Mouse (Mus musculus): ENCODE results near the gene Mansc1. TPM values are rescaled to one million over a fixed set of nuclear protein-coding genes. Genes with fewer than 3 reads are reported as not detected.
"Not testable (repeated sequence)": the region's sequence is repeated elsewhere in the genome, so short reads cannot be mapped to it uniquely, and the experiment has no call there.

The Mansc1 gene
- 0.54 and 0.64 TPM in 2 replicates for polyA plus RNA-seq (2015; fragmentation: Nextera tagmentation; extraction: Ambion mirVana)

- peaks cover 10% of the 10 kb centered on the region for H3K4me1 ChIP-seq (replicated peaks)
- no peak for DNase-seq
- no peak for ATAC-seq (ENCODE audit: low read depth)
- H3K27ac ChIP-seq, result no peak within 1 kb of the TSS
- peak within 1 kb of the TSS; percentile 79 for H3K4me2 ChIP-seq
- H3K36me3 ChIP-seq, result no peaks in the 10 kb centered on the region
- H3K9ac ChIP-seq, result peak within 1 kb of the TSS; percentile 62
- 2% methylated on average over 46 of the region's 46 CpGs for WGBS (ENCODE audit: insufficient replicate concordance)
- no peaks in the 10 kb centered on the region for H3K9me3 ChIP-seq (replicated peaks)
- peaks cover 27% of the 10 kb centered on the region for H3K27me3 ChIP-seq
- peak within 1 kb of the TSS; percentile 61 for H3K4me3 ChIP-seq (replicated peaks)
Measured at GRCm38 (mm10) chr6:134631947-134632687, at the start of gene Mansc1. TSS of gene Mansc1 (minus strand) at chr6:134632488.

GRCm38 (mm10) chr6:134679330-134679729, 47.0 kb upstream of the Mansc1 start:
- not testable (repeated sequence) for H3K27ac ChIP-seq; DNase-seq; H3K27me3 ChIP-seq; H3K9ac ChIP-seq; H3K9me3 ChIP-seq (replicated peaks); H3K4me3 ChIP-seq (replicated peaks); ATAC-seq (ENCODE audit: low read depth); H3K4me2 ChIP-seq; H3K36me3 ChIP-seq
- WGBS (ENCODE audit: insufficient replicate concordance), result 55% methylated on average over 4 of the region's 4 CpGs
- H3K4me1 ChIP-seq (replicated peaks), result peaks cover 17% of the 10 kb centered on the region

GRCm38 (mm10) chr6:134678037-134678436, 45.7 kb upstream of the Mansc1 start:
- Histone ChIP-seq H3K4me1 (replicated peaks) (peaks cover 17% of the 10 kb centered on the region), H3K9ac (no peak overlapping the region), H3K36me3 (no peaks in the 10 kb centered on the region), H3K9me3 (replicated peaks) (no peaks in the 10 kb centered on the region), H3K4me3 (replicated peaks) (no peak overlapping the region), H3K27me3 (no peaks in the 10 kb centered on the region), H3K4me2 (no peak overlapping the region), H3K27ac (no peak overlapping the region)
- ATAC-seq (ENCODE audit: low read depth) (peak; percentile 55), DNase-seq (no peak)
- 19% methylated on average over 3 of the region's 3 CpGs for WGBS (ENCODE audit: insufficient replicate concordance)

DNA sequence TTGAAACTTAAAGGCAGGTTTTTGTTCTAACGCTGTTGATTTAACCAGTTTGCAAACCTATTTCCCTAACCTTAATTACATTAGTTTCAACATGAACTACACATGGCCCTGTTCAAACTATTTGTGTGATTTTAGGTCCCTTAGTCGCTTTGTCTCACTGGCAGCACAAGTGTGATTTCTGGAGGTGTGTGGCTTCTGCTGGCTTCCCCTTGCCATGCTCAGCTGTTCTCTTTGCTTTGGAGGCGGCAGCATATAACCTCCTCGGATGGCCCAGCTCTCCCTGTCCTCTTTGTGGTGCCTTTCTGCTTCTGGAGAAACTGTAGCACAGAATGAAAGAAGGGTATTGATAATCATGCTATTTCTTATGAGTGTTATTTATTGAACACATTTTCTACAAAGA, 45.2 kb upstream of the Mansc1 start:
- Histone ChIP-seq H3K4me3 (replicated peaks) (no peak overlapping the region), H3K4me2 (no peak overlapping the region), H3K4me1 (replicated peaks) (peaks cover 17% of the 10 kb centered on the region), H3K36me3 (no peaks in the 10 kb centered on the region), H3K9me3 (replicated peaks) (no peaks in the 10 kb centered on the region), H3K27ac (no peak overlapping the region), H3K27me3 (no peaks in the 10 kb centered on the region), H3K9ac (no peak overlapping the region)
- ATAC-seq (ENCODE audit: low read depth) (no peak), DNase-seq (no peak)
- WGBS (ENCODE audit: insufficient replicate concordance), result 75% methylated on average over 4 of the region's 4 CpGs

- H3K27ac ChIP-seq; H3K9ac ChIP-seq; H3K36me3 ChIP-seq; H3K27me3 ChIP-seq; H3K4me2 ChIP-seq; ATAC-seq (ENCODE audit: low read depth); DNase-seq; H3K4me3 ChIP-seq (replicated peaks); H3K9me3 ChIP-seq (replicated peaks): not testable (repeated sequence)
- peaks cover 27% of the 10 kb centered on the region for H3K4me1 ChIP-seq (replicated peaks)
- 40% methylated on average over 8 of the region's 8 CpGs for WGBS (ENCODE audit: insufficient replicate concordance)
Measured at GRCm38 (mm10) chr6:134673712-134674111, 41.4 kb upstream of the Mansc1 start.

GRCm38 (mm10) chr6:134670881-134671411, 38.7 kb upstream of the Mansc1 start:
- DNase-seq, result no peak
- no peaks in the 10 kb centered on the region for H3K27me3 ChIP-seq
- WGBS (ENCODE audit: insufficient replicate concordance), result 51% methylated on average over 4 of the region's 4 CpGs
- H3K36me3 ChIP-seq, result no peaks in the 10 kb centered on the region
- no peaks in the 10 kb centered on the region for H3K9me3 ChIP-seq (replicated peaks)
- no peak overlapping the region for H3K4me3 ChIP-seq (replicated peaks)
- H3K9ac ChIP-seq, result no peak overlapping the region
- peaks cover 30% of the 10 kb centered on the region for H3K4me1 ChIP-seq (replicated peaks)
- no peak for ATAC-seq (ENCODE audit: low read depth)
- no peak overlapping the region for H3K4me2 ChIP-seq
- no peak overlapping the region for H3K27ac ChIP-seq

GRCm38 (mm10) chr6:134669179-134669865, 37.0 kb upstream of the Mansc1 start:
- no peak overlapping the region for H3K4me3 ChIP-seq (replicated peaks)
- no peaks in the 10 kb centered on the region for H3K36me3 ChIP-seq
- no peak for DNase-seq
- H3K4me1 ChIP-seq (replicated peaks), result peaks cover 42% of the 10 kb centered on the region
- ATAC-seq (ENCODE audit: low read depth), result no peak
- no peaks in the 10 kb centered on the region for H3K9me3 ChIP-seq (replicated peaks)
- no peak overlapping the region for H3K4me2 ChIP-seq
- WGBS (ENCODE audit: insufficient replicate concordance), result 63% methylated on average over 6 of the region's 6 CpGs
- 0 out of 2 replicates have a peak overlapping the region, but pooled peaks have one; percentile 41 for H3K27ac ChIP-seq
- no peak overlapping the region for H3K9ac ChIP-seq
- H3K27me3 ChIP-seq, result no peaks in the 10 kb centered on the region

- WGBS (ENCODE audit: insufficient replicate concordance), result 41% methylated on average over 2 of the region's 2 CpGs
- ATAC-seq (ENCODE audit: low read depth) (peak; percentile 55), DNase-seq (no peak)
- no peak overlapping the region for H3K4me2 ChIP-seq
- H3K4me3 ChIP-seq (replicated peaks), result no peak overlapping the region
- no peaks in the 10 kb centered on the region for H3K9me3 ChIP-seq (replicated peaks)
- H3K9ac ChIP-seq, result no peak overlapping the region
- H3K36me3 ChIP-seq, result no peaks in the 10 kb centered on the region
- H3K27me3 ChIP-seq, result no peaks in the 10 kb centered on the region
- H3K4me1 ChIP-seq (replicated peaks), result peaks cover 49% of the 10 kb centered on the region
- 0 out of 2 replicates have a peak overlapping the region, but pooled peaks have one; percentile 0 for H3K27ac ChIP-seq
Measured at GRCm38 (mm10) chr6:134668519-134668918, 36.2 kb upstream of the Mansc1 start.

DNA sequence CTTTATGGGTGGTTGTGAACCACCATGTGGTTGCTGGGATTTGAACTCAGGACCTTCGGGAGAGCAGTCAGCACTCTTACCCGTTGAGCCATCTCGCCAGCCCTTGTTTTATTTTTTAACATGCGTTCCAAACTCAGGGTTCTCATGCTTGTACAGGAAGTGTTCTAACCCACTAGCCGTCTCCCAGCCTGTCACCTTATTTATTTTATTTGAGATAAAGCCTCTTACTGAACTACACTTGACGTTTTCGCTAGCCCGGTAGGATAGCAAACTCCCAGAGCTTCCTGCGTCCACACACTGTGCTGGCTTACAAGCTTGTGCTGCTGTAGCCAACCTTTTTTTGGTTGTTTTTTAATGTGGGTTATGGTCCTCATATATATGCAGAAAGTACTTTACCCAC, 33.5 kb upstream of the Mansc1 start:
- no peak overlapping the region for H3K4me3 ChIP-seq (replicated peaks)
- WGBS (ENCODE audit: insufficient replicate concordance), result 65% methylated on average over 9 of the region's 9 CpGs
- no peak for DNase-seq
- H3K4me1 ChIP-seq (replicated peaks), result peaks cover 59% of the 10 kb centered on the region
- H3K36me3 ChIP-seq, result no peaks in the 10 kb centered on the region
- no peak overlapping the region for H3K27ac ChIP-seq
- ATAC-seq (ENCODE audit: low read depth), result no peak
- H3K4me2 ChIP-seq, result no peak overlapping the region
- H3K9me3 ChIP-seq (replicated peaks), result no peaks in the 10 kb centered on the region
- no peak overlapping the region for H3K9ac ChIP-seq
- no peaks in the 10 kb centered on the region for H3K27me3 ChIP-seq

DNA sequence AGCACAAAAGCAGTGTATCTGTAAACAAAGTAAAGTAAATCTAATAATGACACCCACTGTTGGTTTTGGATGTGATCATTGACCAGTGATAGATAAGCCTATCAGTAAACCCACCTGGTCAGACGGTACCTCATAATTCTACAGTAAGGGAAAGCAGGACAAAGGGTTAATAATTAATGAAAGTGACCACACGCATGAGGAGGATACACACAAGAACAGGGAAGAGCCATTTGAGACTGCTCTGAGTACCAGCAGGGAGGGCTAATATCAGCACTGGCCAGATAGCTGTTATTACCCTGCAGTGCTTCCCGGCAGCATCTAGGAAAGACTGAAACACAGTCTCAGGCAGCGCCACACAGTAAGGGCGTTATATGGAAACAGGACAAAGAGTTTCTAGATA, 32.3 kb upstream of the Mansc1 start:
- ATAC-seq (ENCODE audit: low read depth) (peak; percentile 69), DNase-seq (no peak)
- H3K4me2 ChIP-seq, result 0 out of 2 replicates have a peak overlapping the region, but pooled peaks have one; percentile 15
- no peaks in the 10 kb centered on the region for H3K36me3 ChIP-seq
- no peak overlapping the region for H3K4me3 ChIP-seq (replicated peaks)
- H3K27ac ChIP-seq, result no peak overlapping the region
- 0 out of 2 replicates have a peak overlapping the region, but pooled peaks have one; percentile 27 for H3K9ac ChIP-seq
- no peaks in the 10 kb centered on the region for H3K27me3 ChIP-seq
- peaks cover 62% of the 10 kb centered on the region for H3K4me1 ChIP-seq (replicated peaks)
- no peaks in the 10 kb centered on the region for H3K9me3 ChIP-seq (replicated peaks)
- WGBS (ENCODE audit: insufficient replicate concordance), result 26% methylated on average over 5 of the region's 5 CpGs

GRCm38 (mm10) chr6:134660714-134661406, 28.6 kb upstream of the Mansc1 start:
- no peak overlapping the region; the same call in 1 of the 2 replicates for H3K4me2 ChIP-seq
- no peaks in the 10 kb centered on the region for H3K9me3 ChIP-seq (replicated peaks)
- no peak overlapping the region for H3K9ac ChIP-seq
- DNase-seq (no peak), ATAC-seq (ENCODE audit: low read depth) (peak; percentile 53; the same call in 1 of the 2 replicates)
- WGBS (ENCODE audit: insufficient replicate concordance), result 34% methylated on average over 8 of the region's 8 CpGs
- H3K4me3 ChIP-seq (replicated peaks), result no peak overlapping the region
- no peak overlapping the region for H3K27ac ChIP-seq
- no peaks in the 10 kb centered on the region for H3K27me3 ChIP-seq
- no peaks in the 10 kb centered on the region for H3K36me3 ChIP-seq
- peaks cover 48% of the 10 kb centered on the region for H3K4me1 ChIP-seq (replicated peaks)
